Mouse (Mus musculus) activated CD4-positive, CD25-positive, alpha-beta regulatory T cell (primary cell): ENCODE results near the gene Capn13. TPM values are rescaled to one million over a fixed set of nuclear protein-coding genes. Genes with fewer than 3 reads are reported as not detected.

ENCODE experiments used
- polyA plus RNA-seq, 2 experiments: library from polyadenylated mRNA; unstranded; fragments of 100-300 nt; shearing (Covaris generic); gene quantifications; one replicate each; pipeline ENCODE4 v1.2.1; 2017

Capn13 gene
- polyA plus RNA-seq: not detected

DNA sequence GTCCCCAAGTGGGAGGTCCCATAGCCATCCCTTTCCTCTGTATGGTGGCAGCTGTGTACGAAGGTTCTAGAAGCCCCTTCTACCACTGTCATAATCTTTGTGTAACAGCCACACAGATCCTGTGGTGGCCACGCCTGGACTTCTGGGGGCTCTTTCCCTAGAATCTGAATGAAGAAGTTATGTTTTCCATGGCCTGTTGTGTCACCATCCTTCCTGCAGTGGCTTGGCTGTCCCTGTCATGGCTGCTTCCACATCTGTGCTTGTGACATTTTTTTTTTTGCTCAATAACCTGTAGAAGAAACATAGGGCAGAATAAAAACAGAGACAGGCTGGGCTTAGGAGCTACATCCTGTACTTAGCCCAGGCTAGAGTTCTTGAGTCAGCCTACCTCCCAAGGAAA is at the start of gene Capn13:
TSS of gene Capn13 (minus strand) at position 5 of the 400 bp plus-strand sequence.

